Mouse (Mus musculus) urinary bladder, postnatal 14 days (tissue): ENCODE results near the gene Tmem248.

Experiments used
- DNase-seq: peaks from one replicate; pipeline ENCODE4 v3.0.0; 2021; ENCODE audit warnings: low spot score

Tmem248 gene

GRCm38 (mm10) chr5:130216781-130217180 lies at the start of gene Tmem248:
Gene Tmem248 (plus strand): TSS chr5:130217081.
- no peak for DNase-seq

- no peak for DNase-seq
Observed at GRCm38 (mm10) chr5:130169109-130169508, 47.8 kb upstream of the Tmem248 start.

GRCm38 (mm10) chr5:130170666-130171422 lies 46.0 kb upstream of the Tmem248 start:
- no peak for DNase-seq

DNA sequence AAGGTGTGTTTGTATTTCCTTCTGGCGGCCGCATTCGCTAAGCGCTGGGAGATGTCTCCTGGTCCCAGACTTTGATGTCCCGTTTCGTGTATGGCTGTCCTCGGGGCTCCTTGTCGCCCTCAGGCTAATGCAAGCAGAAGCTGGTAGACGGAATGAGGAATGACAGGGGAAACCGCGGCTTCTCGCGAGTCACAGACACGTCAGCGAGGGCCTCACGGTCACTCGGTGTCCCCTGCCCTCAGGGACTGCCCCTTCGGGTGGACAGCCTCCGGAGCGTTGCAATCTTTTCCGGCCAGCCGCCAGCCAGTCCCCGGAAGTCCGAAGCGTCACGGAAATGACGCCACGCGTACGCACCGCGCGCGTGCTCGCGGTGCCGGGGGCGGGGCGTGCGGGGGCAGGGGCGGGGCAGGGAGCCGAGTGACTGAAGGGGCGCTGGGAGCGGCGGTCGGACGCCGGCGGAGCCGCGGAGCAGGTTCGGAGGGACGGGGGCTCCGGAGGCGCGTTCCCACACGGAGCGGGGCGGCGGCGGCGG lies 45.4 kb upstream of the Tmem248 start, which contains the start of gene Rabgef1:
Gene Rabgef1 (plus strand): TSS at position 376 of the 532 bp plus-strand sequence.
- peak; percentile 94 for DNase-seq

GRCm38 (mm10) chr5:130171956-130172601 lies 44.8 kb upstream of the Tmem248 start:
- peak; percentile 66 for DNase-seq

DNA sequence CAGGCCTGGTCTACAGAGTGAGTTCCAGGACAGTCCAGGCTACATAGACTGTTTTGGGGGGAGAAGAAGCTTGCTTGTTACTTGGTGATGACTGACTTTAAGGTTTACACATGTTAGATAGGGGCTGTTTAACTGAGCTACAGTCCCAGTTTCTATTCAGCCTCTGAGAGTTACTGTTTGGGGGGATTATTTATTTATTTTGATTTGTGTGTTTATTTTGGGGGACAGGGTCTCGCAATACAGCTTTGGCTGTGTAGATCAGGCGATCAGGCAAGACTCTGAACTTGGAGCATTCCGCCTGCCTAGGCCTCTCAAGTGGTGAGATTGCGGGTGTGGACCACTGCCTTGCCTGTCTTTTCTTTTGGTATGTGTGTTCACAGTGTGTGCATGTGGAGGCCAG lies 43.9 kb upstream of the Tmem248 start:
- no peak for DNase-seq

- DNase-seq = no peak
Observed at GRCm38 (mm10) chr5:130177871-130178270, 39.0 kb upstream of the Tmem248 start.

DNA sequence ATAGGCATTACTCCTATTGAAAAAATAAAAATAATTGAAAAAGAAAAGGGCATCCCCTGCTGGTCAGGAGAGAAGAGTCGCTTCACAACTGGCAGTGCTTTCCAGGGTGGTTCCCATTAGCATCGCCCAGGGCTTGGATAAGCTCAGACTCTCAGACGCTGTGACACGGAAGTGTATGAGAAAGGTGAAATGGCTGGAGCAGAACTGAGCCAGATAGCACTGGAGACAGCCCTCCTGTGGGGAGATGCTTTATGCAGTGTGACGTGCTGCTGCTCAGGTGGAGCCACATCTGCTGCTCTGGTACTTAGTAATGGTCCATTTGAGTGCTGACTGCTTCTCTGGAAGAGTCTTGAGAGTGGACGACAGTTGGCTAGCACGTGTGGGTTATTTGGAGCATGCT lies 36.5 kb upstream of the Tmem248 start:
- DNase-seq = no peak

DNA sequence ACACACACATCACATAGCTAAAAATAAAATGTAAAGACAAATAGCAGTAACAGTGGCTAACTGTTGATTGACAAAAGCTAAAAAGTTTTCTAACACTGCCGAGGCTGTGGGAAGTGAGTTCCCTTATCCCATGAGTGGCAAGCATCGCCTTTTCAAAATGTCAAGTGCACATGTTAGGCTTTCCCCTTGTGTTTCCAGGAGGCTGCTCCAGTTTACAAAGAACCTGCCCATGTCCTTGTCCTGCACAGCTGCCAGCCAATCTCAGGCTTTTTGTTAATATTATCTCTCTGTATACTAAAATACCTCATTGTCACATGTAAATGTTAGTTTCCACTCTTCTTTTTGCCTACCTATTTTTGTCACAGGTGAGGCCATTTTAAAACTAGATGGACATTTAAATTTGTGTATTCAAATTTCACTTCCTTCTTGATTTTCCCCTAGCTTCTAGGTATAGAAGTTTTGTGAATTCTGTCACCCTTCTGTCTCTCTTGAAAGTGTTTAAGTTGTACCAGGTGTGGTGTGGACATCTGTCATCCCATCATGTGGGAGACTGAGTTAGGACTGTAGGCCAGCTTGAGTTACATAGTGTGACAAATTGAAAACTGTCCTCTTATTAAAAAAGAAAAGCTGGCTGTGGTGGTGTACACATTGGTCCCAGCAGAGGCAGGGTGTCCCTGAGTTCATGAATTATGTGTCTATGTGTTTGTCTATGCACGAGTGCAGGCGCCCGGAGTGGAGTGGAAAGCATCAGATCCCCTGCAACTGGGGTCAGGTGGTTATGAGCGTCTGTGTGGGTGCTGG lies 34.9 kb upstream of the Tmem248 start:
- no peak for DNase-seq

- DNase-seq = no peak
Observed at GRCm38 (mm10) chr5:130182541-130182821, 34.4 kb upstream of the Tmem248 start.

- DNase-seq = no peak
Observed at GRCm38 (mm10) chr5:130184193-130184856, 32.6 kb upstream of the Tmem248 start.

GRCm38 (mm10) chr5:130185312-130185711 lies 31.6 kb upstream of the Tmem248 start:
- DNase-seq = no peak

DNA sequence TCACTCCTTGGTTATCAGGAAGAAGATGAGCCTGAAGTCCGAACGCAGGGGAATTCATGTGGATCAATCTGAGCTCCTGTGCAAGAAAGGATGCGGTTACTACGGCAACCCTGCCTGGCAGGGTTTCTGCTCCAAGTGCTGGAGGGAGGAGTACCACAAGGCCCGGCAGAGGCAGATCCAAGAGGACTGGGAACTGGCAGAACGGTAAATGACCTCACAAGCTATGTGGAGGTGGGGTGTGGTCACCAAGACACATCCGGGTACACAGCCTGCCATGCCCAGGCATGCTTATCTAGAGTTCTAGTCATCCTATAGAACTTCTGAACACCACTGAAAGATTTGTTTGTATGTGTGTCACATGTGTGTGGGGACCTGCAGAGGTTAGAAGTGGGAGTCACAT lies 29.5 kb upstream of the Tmem248 start:
- peak; percentile 75 for DNase-seq

GRCm38 (mm10) chr5:130190909-130191308 lies 26.0 kb upstream of the Tmem248 start:
- DNase-seq = no peak

DNA sequence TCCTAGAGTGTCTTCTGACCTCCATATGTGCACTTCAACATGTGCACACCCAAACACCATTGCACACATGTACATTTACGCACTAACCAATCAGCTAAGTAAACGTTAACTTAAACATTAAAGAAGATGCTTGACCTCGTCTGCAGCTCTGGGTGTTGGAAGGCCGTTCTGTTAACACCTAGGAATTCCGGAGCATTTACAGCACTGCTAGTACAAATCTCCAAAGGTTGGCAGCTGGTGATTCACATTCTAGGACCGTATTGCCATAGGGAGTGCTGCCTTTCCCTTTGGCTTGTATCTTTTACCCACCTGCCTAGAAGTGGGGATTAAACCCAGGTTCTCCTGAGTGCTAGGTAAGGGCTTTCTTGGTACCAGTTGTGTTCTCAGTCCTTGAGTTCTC lies 25.0 kb upstream of the Tmem248 start:
- DNase-seq = no peak

- no peak for DNase-seq
Observed at GRCm38 (mm10) chr5:130192356-130192944, 24.4 kb upstream of the Tmem248 start.

GRCm38 (mm10) chr5:130193760-130194159 lies 23.1 kb upstream of the Tmem248 start:
- no peak for DNase-seq

DNA sequence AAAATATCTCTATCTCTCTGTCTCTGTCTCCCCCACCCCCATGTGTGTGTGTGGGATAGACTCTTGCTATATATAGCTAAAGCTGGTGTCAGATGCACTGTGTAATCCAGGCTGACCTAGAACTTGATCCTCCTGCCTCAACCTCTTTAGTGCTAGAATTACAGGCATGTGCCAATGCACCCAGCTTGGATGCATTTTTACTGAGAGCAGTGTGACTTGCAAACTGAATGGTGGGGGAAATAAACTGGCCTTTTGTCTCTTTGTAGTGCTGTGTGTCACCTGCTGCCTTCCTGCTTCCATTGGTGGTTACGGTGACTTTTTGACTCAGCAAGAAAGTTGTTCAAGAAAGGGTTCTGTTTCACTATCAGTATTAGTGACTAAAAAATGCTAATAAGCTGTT lies 20.6 kb upstream of the Tmem248 start:
- DNase-seq = no peak

GRCm38 (mm10) chr5:130197454-130197853 lies 19.4 kb upstream of the Tmem248 start:
- no peak for DNase-seq

- no peak for DNase-seq
Observed at GRCm38 (mm10) chr5:130197981-130198380, 18.9 kb upstream of the Tmem248 start.

- DNase-seq = no peak
Observed at GRCm38 (mm10) chr5:130200233-130201029, 16.4 kb upstream of the Tmem248 start.
